Comparison of ENCODE assay signal across 15 mouse cellular contexts in genomic region chr9:69323831-69324230, GRCm38 (mm10).
A peak's percentile ranks its signal among the peaks of the same experiment; 100 is the strongest.
DNase-seq lines count a peak whose midpoint lies in the region; ATAC-seq and TF ChIP-seq lines count a peak whose summit lies in the region.
"Had no signal": no experiment of that assay in that cellular context is flagged by ENCODE, and none has a peak within 500 bp of the region (broad histone marks: within the 10 kb centered on the region; RNA-seq: fewer than 3 reads in every experiment).

No protein-coding gene starts in this region.

- 0 out of 4 replicates have a peak overlapping the region, but pooled peaks of 1 of the 2 experiments have one; percentile 10 for H3K27ac ChIP-seq in heart, embryonic 14.5 days (replicated peaks in 1 of 2; ENCODE audit: control insufficient read depth in 1 of 2, insufficient read depth in 1 of 2, low read depth in 2 of 2, low read length in 2 of 2)
- H3K27ac ChIP-seq in neural tube, embryonic 13.5 days (replicated peaks), result peak overlapping the region; percentile 54
- H3K27ac ChIP-seq in liver, embryonic 13.5 days, result no peak overlapping the region
- H3K27ac ChIP-seq in forebrain, postnatal 0 days (ENCODE audit: low read depth, low read length), result no peak overlapping the region
- H3K27ac ChIP-seq: embryonic facial prominence, embryonic 12.5 days; macrophage; midbrain, embryonic 12.5 days had no signal

- ATAC-seq in heart, embryonic 14.5 days (ENCODE audit: insufficient number of reproducible peaks, insufficient read depth, low FRiP score, low read depth), result no peak
- no peak for ATAC-seq in neural tube, embryonic 13.5 days (ENCODE audit: low read depth)
- no peak for ATAC-seq in liver, embryonic 13.5 days (ENCODE audit: low read depth)
- no peak for ATAC-seq in erythroid progenitor cell, adult 5-6 weeks (replicated peaks; ENCODE audit: low FRiP score, poor library complexity, severe bottlenecking)
- no peak for ATAC-seq in forebrain, postnatal 0 days

- no peaks in the 10 kb centered on the region for H3K36me3 ChIP-seq in heart, embryonic 14.5 days (ENCODE audit: control insufficient read depth, insufficient read depth, low read length)
- H3K36me3 ChIP-seq in neural tube, embryonic 13.5 days, result no peaks in the 10 kb centered on the region
- H3K36me3 ChIP-seq in liver, embryonic 13.5 days, result no peaks in the 10 kb centered on the region
- no peaks in the 10 kb centered on the region for H3K36me3 ChIP-seq in forebrain, postnatal 0 days (ENCODE audit: insufficient read depth)
- H3K36me3 ChIP-seq: embryonic facial prominence, embryonic 12.5 days; midbrain, embryonic 12.5 days had no signal

- peak overlapping the region; percentile 20; the same call in 1 of the 2 replicates for H3K4me2 ChIP-seq in heart, embryonic 14.5 days (ENCODE audit: low read length)
- no peak overlapping the region for H3K4me2 ChIP-seq in neural tube, embryonic 13.5 days
- peak overlapping the region; percentile 26 for H3K4me2 ChIP-seq in liver, embryonic 13.5 days
- no peak overlapping the region for H3K4me2 ChIP-seq in forebrain, postnatal 0 days (ENCODE audit: low read depth)
- H3K4me2 ChIP-seq: embryonic facial prominence, embryonic 12.5 days; midbrain, embryonic 12.5 days had no signal

- no peaks in the 10 kb centered on the region for H3K9me3 ChIP-seq in heart, embryonic 14.5 days (ENCODE audit: control insufficient read depth, low read length)
- H3K9me3 ChIP-seq in neural tube, embryonic 13.5 days, result no peaks in the 10 kb centered on the region
- no peaks in the 10 kb centered on the region for H3K9me3 ChIP-seq in liver, embryonic 13.5 days (replicated peaks)
- H3K9me3 ChIP-seq in forebrain, postnatal 0 days (ENCODE audit: low read length), result no peaks in the 10 kb centered on the region
- H3K9me3 ChIP-seq: embryonic facial prominence, embryonic 12.5 days; midbrain, embryonic 12.5 days had no signal

- no peak for DNase-seq in heart, postnatal 4 days
- no peak for DNase-seq in neural tube, embryonic 10.5 days (ENCODE audit: extremely low spot score, low spot score)
- DNase-seq in liver, embryonic 13.5 days, result no peak
- DNase-seq in forebrain, postnatal 0 days, result no peak
- no peak for DNase-seq in cerebellum, adult 9-11 months
- DNase-seq: B cell, adult 2 months; gastrocnemius, postnatal 36 days; heart, postnatal 14 days; right cerebral cortex, postnatal 25 days had no signal

- H3K9ac ChIP-seq in heart, embryonic 14.5 days (ENCODE audit: low read length), result no peak overlapping the region
- H3K9ac ChIP-seq in neural tube, embryonic 13.5 days, result no peak overlapping the region
- no peak overlapping the region for H3K9ac ChIP-seq in liver, embryonic 13.5 days
- no peak overlapping the region for H3K9ac ChIP-seq in forebrain, postnatal 0 days
- H3K9ac ChIP-seq: embryonic facial prominence, embryonic 12.5 days; midbrain, embryonic 12.5 days had no signal

- TF ChIP-seq CTCF in forebrain, postnatal 0 days (IDR thresholded peaks at IDR 0.05; ENCODE audit: low read depth), result no peak

- WGBS in heart, embryonic 14.5 days, result 41% methylated on average over 8 of the region's 8 CpGs
- 42% methylated on average over 8 of the region's 8 CpGs for WGBS in neural tube, embryonic 13.5 days
- 25% methylated on average over 8 of the region's 8 CpGs for WGBS in liver, embryonic 13.5 days (ENCODE audit: insufficient replicate concordance)
- 76% methylated on average over 8 of the region's 8 CpGs for WGBS in forebrain, postnatal 0 days

- peaks cover 11 to 31% of the 10 kb centered on the region in 2 experiments for H3K4me1 ChIP-seq in heart, embryonic 14.5 days (ENCODE audit: control insufficient read depth in 2 of 2, insufficient read depth in 2 of 2, low read length in 2 of 2)
- H3K4me1 ChIP-seq in neural tube, embryonic 13.5 days (replicated peaks), result peaks cover 17% of the 10 kb centered on the region
- peaks cover 34% of the 10 kb centered on the region for H3K4me1 ChIP-seq in liver, embryonic 13.5 days (replicated peaks)
- H3K4me1 ChIP-seq in forebrain, postnatal 0 days (ENCODE audit: insufficient read depth), result no peaks in the 10 kb centered on the region
- H3K4me1 ChIP-seq: embryonic facial prominence, embryonic 12.5 days had no signal

- no peak overlapping the region for H3K4me3 ChIP-seq in heart, embryonic 14.5 days (ENCODE audit: control insufficient read depth in 1 of 2, insufficient read depth in 1 of 2, low read depth in 1 of 2, low read length in 2 of 2)
- H3K4me3 ChIP-seq in neural tube, embryonic 13.5 days, result no peak overlapping the region
- H3K4me3 ChIP-seq in liver, embryonic 13.5 days (replicated peaks), result no peak overlapping the region
- H3K4me3 ChIP-seq in forebrain, postnatal 0 days (ENCODE audit: low read depth, low read length), result no peak overlapping the region
- H3K4me3 ChIP-seq: embryonic facial prominence, embryonic 12.5 days; midbrain, embryonic 12.5 days had no signal

- no peaks in the 10 kb centered on the region for H3K27me3 ChIP-seq in heart, embryonic 14.5 days (ENCODE audit: control insufficient read depth, insufficient read depth, low read length)
- H3K27me3 ChIP-seq in neural tube, embryonic 13.5 days, result no peaks in the 10 kb centered on the region
- no peaks in the 10 kb centered on the region for H3K27me3 ChIP-seq in liver, embryonic 13.5 days
- no peaks in the 10 kb centered on the region for H3K27me3 ChIP-seq in forebrain, postnatal 0 days (ENCODE audit: insufficient read depth, low read length)
- H3K27me3 ChIP-seq: embryonic facial prominence, embryonic 12.5 days; midbrain, embryonic 12.5 days had no signal

Comparison
In these comparisons a context has a peak if more than half of its experiments do, and no peak if none do; other contexts are left out.
1. H3K4me2 ChIP-seq: peak in heart, embryonic 14.5 days (single experiment) and liver, embryonic 13.5 days (single experiment); none in neural tube, embryonic 13.5 days (single experiment) and forebrain, postnatal 0 days (single experiment).